Mouse (Mus musculus): ENCODE results near the gene Socs2. TPM values are rescaled to one million over a fixed set of nuclear protein-coding genes. Genes with fewer than 3 reads are reported as not detected.

Gene Socs2
- total RNA-seq, 2 experiments from 2014 or later: 25.3 to 26.5 TPM

DNA sequence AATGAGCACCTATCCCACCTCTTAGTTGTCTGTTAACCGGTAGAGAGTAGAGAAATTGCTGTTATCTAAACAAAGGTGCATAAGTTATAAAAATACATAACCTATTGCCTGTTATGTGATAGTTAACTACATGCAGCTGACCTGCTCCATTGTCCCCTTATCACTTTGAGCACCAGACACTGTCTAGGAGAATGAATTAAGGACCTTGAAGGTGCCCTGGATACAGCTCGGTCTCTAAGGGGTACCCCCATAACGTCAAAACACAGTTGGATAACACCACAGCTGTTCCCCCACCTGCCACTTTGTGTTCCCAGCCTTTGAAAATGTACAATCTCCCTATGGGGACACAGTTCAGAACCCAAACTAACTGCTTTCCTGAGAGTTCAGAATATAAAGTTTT lies 68.5 kb downstream of the Socs2 start:
- DNase-seq: no peak

DNA sequence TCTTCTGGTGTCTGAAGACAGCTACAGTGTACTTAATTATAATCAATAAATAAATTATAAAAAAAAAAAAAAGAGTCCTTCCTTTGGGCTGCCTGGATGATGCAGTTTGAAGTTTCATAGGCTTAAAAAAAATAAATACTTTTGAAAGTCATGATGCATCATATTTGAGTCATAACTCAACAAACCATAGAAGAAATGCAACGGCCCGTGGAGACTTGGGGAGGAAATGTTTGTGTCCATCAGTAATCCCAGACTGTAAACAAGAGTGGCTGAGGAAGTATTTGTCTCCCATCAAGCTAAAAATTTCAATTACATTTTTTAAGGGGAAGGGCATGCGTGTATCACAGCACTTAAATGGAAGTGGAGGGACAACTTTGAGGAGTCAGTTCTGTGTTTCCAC lies 69.2 kb downstream of the Socs2 start:
- no peak for DNase-seq

DNA sequence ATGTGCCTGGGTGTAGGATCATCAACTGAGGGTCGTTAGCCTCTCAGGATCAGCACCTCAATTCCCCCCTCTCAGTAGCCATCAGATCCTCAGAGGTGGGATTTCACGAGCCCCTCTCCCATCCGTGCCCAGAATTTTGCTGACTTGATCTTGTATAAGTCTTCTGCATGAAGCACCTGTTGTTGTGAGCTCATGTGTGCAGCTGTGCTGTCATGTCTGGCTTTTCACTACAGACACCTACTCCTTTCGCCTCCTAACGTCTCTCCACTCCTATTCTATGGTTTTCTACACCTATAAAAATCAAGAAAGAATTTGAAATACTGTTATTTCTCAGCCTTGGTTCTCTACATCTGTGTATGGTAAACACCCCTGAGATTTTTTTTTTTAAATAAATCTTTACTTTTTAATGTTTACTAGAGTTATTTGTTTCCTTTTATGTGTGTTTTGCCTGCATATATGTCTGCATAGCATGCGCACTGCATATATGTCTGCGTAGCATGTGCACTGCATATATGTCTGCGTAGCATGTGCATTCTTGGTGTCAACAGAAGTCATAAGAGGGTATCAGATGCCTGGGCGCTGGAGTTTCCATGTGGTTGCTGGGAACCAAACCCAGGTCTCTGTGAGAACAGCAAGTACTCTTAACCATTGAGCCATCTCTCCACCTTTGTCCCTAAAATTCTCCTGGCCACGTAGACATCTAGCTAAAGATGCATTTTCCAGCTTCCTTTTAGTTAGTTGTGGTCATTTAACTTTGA lies 74.0 kb downstream of the Socs2 start:
- no peak for DNase-seq

DNA sequence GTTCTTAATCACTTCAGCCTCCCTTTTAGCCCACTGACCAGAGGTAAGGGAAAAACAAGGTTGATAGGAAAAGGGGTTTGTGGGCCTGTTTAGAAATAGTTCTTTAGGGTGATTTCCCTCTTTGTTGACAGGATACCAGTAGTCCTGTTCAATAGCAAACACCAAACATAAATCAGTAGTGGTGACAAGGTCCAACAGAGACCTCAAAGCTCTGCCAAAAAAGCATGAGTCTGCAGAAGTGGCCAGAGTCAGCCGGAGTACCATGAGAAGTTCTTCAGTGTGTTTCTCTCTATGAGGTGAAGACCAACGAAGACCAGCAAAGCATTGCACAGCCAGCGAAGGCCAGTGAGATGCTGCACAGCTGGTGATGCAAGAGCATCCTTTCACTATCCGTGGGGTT lies 76.3 kb downstream of the Socs2 start:
- no peak for DNase-seq

DNA sequence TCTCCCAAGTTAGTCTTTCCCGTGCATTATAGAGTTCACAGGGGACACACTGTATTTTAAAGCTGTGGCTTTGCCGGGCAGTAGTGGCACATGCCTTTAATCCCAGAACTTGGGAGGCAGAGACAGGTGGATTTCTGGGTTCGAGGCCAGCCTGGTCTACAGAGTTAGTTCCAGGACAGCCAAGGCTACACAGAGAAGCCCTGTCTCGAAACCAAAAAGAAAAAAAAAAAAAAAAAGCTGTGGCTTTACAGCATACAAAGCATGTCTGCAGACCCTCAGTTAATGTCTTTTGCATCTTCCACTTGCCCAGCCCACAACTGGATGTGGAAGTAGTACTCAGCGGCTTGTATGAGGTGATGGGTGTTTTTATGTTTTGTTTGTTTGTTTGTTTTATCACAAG lies 79.4 kb downstream of the Socs2 start:
- no peak for DNase-seq

DNA sequence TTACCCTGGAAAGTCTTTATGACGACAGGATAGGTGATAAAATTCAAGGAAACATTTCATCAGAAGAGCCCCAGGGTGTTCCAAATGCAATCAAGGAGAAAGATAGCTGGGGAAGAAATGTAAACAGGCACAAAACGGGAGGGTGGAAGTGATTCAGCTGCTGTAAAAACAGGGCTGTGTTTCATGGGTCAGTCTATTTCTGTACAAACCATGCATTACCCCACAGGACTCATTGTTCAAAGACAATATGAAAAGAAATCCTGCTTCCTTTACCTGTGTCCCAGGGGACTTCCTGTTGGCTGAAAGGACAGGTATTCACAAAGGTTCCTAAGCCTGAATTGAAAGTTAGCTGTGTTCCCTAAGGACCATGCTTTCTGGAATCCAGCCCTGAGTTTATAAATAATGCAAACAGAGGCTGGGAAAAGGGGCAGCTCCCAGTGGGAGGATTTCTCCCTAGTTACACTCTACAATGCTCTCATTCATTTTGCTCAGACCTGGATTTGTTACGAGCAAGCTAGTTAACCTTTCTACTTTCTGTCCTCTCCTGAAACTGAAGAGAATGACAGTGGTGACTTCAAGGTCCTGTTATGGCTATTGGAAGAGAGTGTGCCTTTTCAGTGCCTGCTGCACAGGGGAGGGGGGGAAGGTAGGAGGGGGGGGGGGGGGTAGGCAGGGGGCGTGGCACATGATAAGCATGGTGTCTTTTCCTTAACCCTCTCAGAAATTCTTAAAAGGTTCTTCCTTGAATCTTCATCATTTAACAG lies 80.0 kb downstream of the Socs2 start:
- no peak for DNase-seq

Other genes starting within 250 kb of the Socs2 start
- 10 to 100 TPM in 1 of 2 experiments, 1 to 10 TPM in 1; 9.9 to 18.3 TPM for gene Cradd, start 93.0 kb downstream of the Socs2 start, total RNA-seq (2021)
- gene Mrpl42, start 84.8 kb upstream of the Socs2 start, total RNA-seq (2021): 100 to 1,000 TPM; 115 to 120 TPM
- gene Ube2n, start 98.0 kb upstream of the Socs2 start, total RNA-seq (2021): 100 to 1,000 TPM; 138 to 147 TPM
- gene Nudt4, start 147.0 kb upstream of the Socs2 start, total RNA-seq (2021): 100 to 1,000 TPM; 145 to 149 TPM